Mouse (Mus musculus): ENCODE measurements around the gene Tigd3. TPM values are rescaled to one million over a fixed set of nuclear protein-coding genes. Genes with fewer than 3 reads are reported as not detected.

Gene Tigd3
- polyA plus RNA-seq, 1 experiment, result 0.52 TPM

- TF ChIP-seq POLR2A (IDR thresholded peaks at IDR 0.05; ENCODE audit: low read depth, low read length), result no peak
- no peak for TF ChIP-seq CTCF (conservative IDR thresholded peaks at IDR 0.05; ENCODE audit: insufficient read depth, insufficient read length, low read depth, low read length)
- H3K36me3 ChIP-seq (ENCODE audit: control insufficient read depth, insufficient read depth, low read length), result no peaks in the 10 kb centered on the region
These were observed 44.0 kb upstream of the Tigd3 start for GRCm38 (mm10) chr19:5937836-5938406.

GRCm38 (mm10) chr19:5937095-5937835, 43.3 kb upstream of the Tigd3 start:
- Histone ChIP-seq H3K36me3 (ENCODE audit: control insufficient read depth, insufficient read depth, low read length) (no peaks in the 10 kb centered on the region), H3K4me3 (ENCODE audit: insufficient read depth, low read depth, low read length) (no peak overlapping the region), H3K4me1 (ENCODE audit: control insufficient read depth, insufficient read depth, low read length) (peaks cover 22% of the 10 kb centered on the region), H3K27ac (ENCODE audit: insufficient read depth, low read depth, low read length) (no peak overlapping the region), H3K27me3 (replicated peaks; ENCODE audit: control insufficient read depth, insufficient read depth, low read length) (no peaks in the 10 kb centered on the region)
- WGBS, result 70% methylated on average over 21 of the region's 21 CpGs
- TF ChIP-seq POLR2A (IDR thresholded peaks at IDR 0.05; ENCODE audit: low read depth, low read length) (no peak), CTCF (conservative IDR thresholded peaks at IDR 0.05; ENCODE audit: insufficient read depth, insufficient read length, low read depth, low read length) (no peak)
- DNase-seq, result peak; percentile 36

More at GRCm38 (mm10) chr19:5937836-5938406, 44.0 kb upstream of the Tigd3 start:
- Histone ChIP-seq H3K4me3 (ENCODE audit: insufficient read depth, low read depth, low read length) (no peak overlapping the region), H3K27ac (ENCODE audit: insufficient read depth, low read depth, low read length) (no peak overlapping the region), H3K27me3 (replicated peaks; ENCODE audit: control insufficient read depth, insufficient read depth, low read length) (no peaks in the 10 kb centered on the region), H3K4me1 (ENCODE audit: control insufficient read depth, insufficient read depth, low read length) (peaks cover 22% of the 10 kb centered on the region)
- no peak for DNase-seq
- 28% methylated on average over 14 of the region's 14 CpGs for WGBS

GRCm38 (mm10) chr19:5935691-5936090, 41.7 kb upstream of the Tigd3 start:
- DNase-seq, result peak; percentile 55
- no peaks in the 10 kb centered on the region for H3K36me3 ChIP-seq (ENCODE audit: control insufficient read depth, insufficient read depth, low read length)
- H3K4me1 ChIP-seq (ENCODE audit: control insufficient read depth, insufficient read depth, low read length), result peaks cover 21% of the 10 kb centered on the region
- TF ChIP-seq CTCF (conservative IDR thresholded peaks at IDR 0.05; ENCODE audit: insufficient read depth, insufficient read length, low read depth, low read length), result no peak
- 36% methylated on average over 5 of the region's 5 CpGs for WGBS
- H3K27ac ChIP-seq (ENCODE audit: insufficient read depth, low read depth, low read length), result peak overlapping the region; percentile 33; the same call in 1 of the 2 replicates
- H3K4me3 ChIP-seq (ENCODE audit: insufficient read depth, low read depth, low read length), result no peak overlapping the region
- no peaks in the 10 kb centered on the region for H3K27me3 ChIP-seq (replicated peaks; ENCODE audit: control insufficient read depth, insufficient read depth, low read length)

- WGBS, result 20% methylated on average over 3 of the region's 3 CpGs
- TF ChIP-seq CTCF (conservative IDR thresholded peaks at IDR 0.05; ENCODE audit: insufficient read depth, insufficient read length, low read depth, low read length), result no peak
- TF ChIP-seq POLR2A (IDR thresholded peaks at IDR 0.05; ENCODE audit: low read depth, low read length), result no peak
- no peak overlapping the region for H3K4me3 ChIP-seq (ENCODE audit: insufficient read depth, low read depth, low read length)
- DNase-seq, result peak; percentile 54
- H3K4me1 ChIP-seq (ENCODE audit: control insufficient read depth, insufficient read depth, low read length), result peaks cover 23% of the 10 kb centered on the region
- peak overlapping the region; percentile 33; the same call in 1 of the 2 replicates for H3K27ac ChIP-seq (ENCODE audit: insufficient read depth, low read depth, low read length)
- H3K27me3 ChIP-seq (replicated peaks; ENCODE audit: control insufficient read depth, insufficient read depth, low read length), result no peaks in the 10 kb centered on the region
- H3K36me3 ChIP-seq (ENCODE audit: control insufficient read depth, insufficient read depth, low read length), result no peaks in the 10 kb centered on the region
These were observed 41.3 kb upstream of the Tigd3 start for GRCm38 (mm10) chr19:5935266-5935665.

- WGBS, result 17% methylated on average over 14 of the region's 14 CpGs
- no peak overlapping the region for H3K4me3 ChIP-seq (ENCODE audit: insufficient read depth, low read depth, low read length)
- peaks cover 26% of the 10 kb centered on the region for H3K4me1 ChIP-seq (ENCODE audit: control insufficient read depth, insufficient read depth, low read length)
- TF ChIP-seq CTCF (conservative IDR thresholded peaks at IDR 0.05; ENCODE audit: insufficient read depth, insufficient read length, low read depth, low read length), result no peak
- TF ChIP-seq POLR2A (IDR thresholded peaks at IDR 0.05; ENCODE audit: low read depth, low read length), result no peak
- DNase-seq, result peak; percentile 92
- peak overlapping the region; percentile 85 for H3K27ac ChIP-seq (ENCODE audit: insufficient read depth, low read depth, low read length)
- H3K36me3 ChIP-seq (ENCODE audit: control insufficient read depth, insufficient read depth, low read length), result no peaks in the 10 kb centered on the region
- H3K27me3 ChIP-seq (replicated peaks; ENCODE audit: control insufficient read depth, insufficient read depth, low read length), result no peaks in the 10 kb centered on the region
These were observed 36.0 kb upstream of the Tigd3 start for GRCm38 (mm10) chr19:5929634-5930596.

GRCm38 (mm10) chr19:5928546-5928945, 34.6 kb upstream of the Tigd3 start:
- Histone ChIP-seq H3K27ac (ENCODE audit: insufficient read depth, low read depth, low read length) (peak overlapping the region; percentile 8; the same call in 1 of the 2 replicates), H3K4me1 (ENCODE audit: control insufficient read depth, insufficient read depth, low read length) (peaks cover 25% of the 10 kb centered on the region), H3K36me3 (ENCODE audit: control insufficient read depth, insufficient read depth, low read length) (no peaks in the 10 kb centered on the region), H3K27me3 (replicated peaks; ENCODE audit: control insufficient read depth, insufficient read depth, low read length) (no peaks in the 10 kb centered on the region), H3K4me3 (ENCODE audit: insufficient read depth, low read depth, low read length) (no peak overlapping the region)
- 37% methylated on average over 3 of the region's 3 CpGs for WGBS
- no peak for DNase-seq
- TF ChIP-seq CTCF (conservative IDR thresholded peaks at IDR 0.05; ENCODE audit: insufficient read depth, insufficient read length, low read depth, low read length), result no peak
- TF ChIP-seq POLR2A (IDR thresholded peaks at IDR 0.05; ENCODE audit: low read depth, low read length), result no peak
